Mouse (Mus musculus): ENCODE results near the gene Cryba2.

- TF ChIP-seq POLR2A (IDR thresholded peaks at IDR 0.05; ENCODE audit: low read depth, low read length), result no peak
- no peak for TF ChIP-seq CTCF (conservative IDR thresholded peaks at IDR 0.05; ENCODE audit: insufficient read depth, insufficient read length, low read depth, low read length)
Measured at GRCm38 (mm10) chr1:74843090-74843489, 49.9 kb downstream of the Cryba2 start.
